Mouse (Mus musculus) spleen, adult 2 months (tissue): ENCODE data around the gene Vmn2r50. TPM values are rescaled to one million over a fixed set of nuclear protein-coding genes. Genes with fewer than 3 reads are reported as not detected.
"Not testable (repeated sequence)": the region's sequence is repeated elsewhere in the genome, so short reads cannot be mapped to it uniquely, and the experiment has no call there.

ENCODE experiments used
- DNase-seq, 2 experiments: peaks; one replicate each; pipeline versions ENCODE4 v3.0.0 to v3.0.0-alpha.2; 2012 to 2021; ENCODE audit warnings: low spot score in 2 of 2, low read depth in 1 of 2
- H3K27ac ChIP-seq: fragments of 200-500 bp; 2 replicates; pipeline ENCODE4 v1.5.1; 2012; ENCODE audit warnings: low read length, inconsistent platforms; ENCODE audit not compliant: insufficient read depth
- H3K27me3 ChIP-seq: fragments of 200-500 bp; 2 replicates; pipeline ENCODE4 v1.6.1; 2012; ENCODE audit warnings: mild to moderate bottlenecking, moderate library complexity, low read length, inconsistent platforms; ENCODE audit not compliant: control insufficient read depth, insufficient read depth
- H3K36me3 ChIP-seq: fragments of 200-500 bp; 2 replicates; pipeline ENCODE4 v1.6.1; 2012; ENCODE audit warnings: mild to moderate bottlenecking, low read length, inconsistent platforms; ENCODE audit not compliant: control insufficient read depth, insufficient read depth
- H3K4me1 ChIP-seq: fragments of 200-500 bp; 2 replicates; pipeline ENCODE4 v1.6.1; 2011; ENCODE audit warnings: inconsistent platforms; ENCODE audit not compliant: control insufficient read depth, insufficient read depth, insufficient read length
- H3K4me3 ChIP-seq: fragments of 200-500 bp; 2 replicates; pipeline ENCODE4 v1.5.1; 2011; ENCODE audit warnings: mild to moderate bottlenecking, inconsistent platforms; ENCODE audit not compliant: insufficient read depth, insufficient read length; ENCODE audit errors: extremely low read depth
- WGBS: fragments of 180-500 bp; shearing (Covaris S2); methylation state at CpG from one replicate; pipeline ENCODE4 v1.1.7; 2018; 5-methylcytosine and 5-hydroxymethylcytosine counted together
- polyA plus RNA-seq: library from polyadenylated mRNA; depleted of rRNA; stranded (reverse); fragments of >200 nt; gene quantifications from 2 replicates; pipeline ENCODE4 v1.2.3, GENCODE M21; 2012; rRNA removed

The Vmn2r50 gene
- polyA plus RNA-seq: not detected in 2 replicates

- H3K27me3 ChIP-seq, H3K4me3 ChIP-seq, H3K36me3 ChIP-seq, H3K27ac ChIP-seq, H3K4me1 ChIP-seq, DNase-seq: not testable (repeated sequence)
Observed at GRCm38 (mm10) chr7:10053196-10053595, at the start of gene Vmn2r50. Vmn2r50 (minus strand) TSS chr7:10053296.

- not testable (repeated sequence) for H3K4me1 ChIP-seq, H3K27ac ChIP-seq, DNase-seq, H3K36me3 ChIP-seq, H3K27me3 ChIP-seq, H3K4me3 ChIP-seq
- WGBS: 53% methylated on average over 2 of the region's 2 CpGs
Observed at GRCm38 (mm10) chr7:9992157-9992556, 60.9 kb downstream of the Vmn2r50 start, which contains the start of gene Vmn2r49. Vmn2r49 (minus strand) TSS chr7:9992257.

Other genes starting within 250 kb of the Vmn2r50 start
- not detected in 2 replicates for gene Vmn2r47, start 212.0 kb downstream of the Vmn2r50 start, polyA plus RNA-seq
- gene Vmn2r48, start 99.7 kb downstream of the Vmn2r50 start, polyA plus RNA-seq: not detected in 2 replicates
- gene Vmn2r49, start 61.0 kb downstream of the Vmn2r50 start, polyA plus RNA-seq: not detected in 2 replicates
- gene Vmn2r51, start 52.4 kb upstream of the Vmn2r50 start, polyA plus RNA-seq: not detected in 2 replicates
- not detected in 2 replicates for gene Vmn2r52, start 123.3 kb upstream of the Vmn2r50 start, polyA plus RNA-seq
- gene Vmn1r66, start 224.7 kb upstream of the Vmn2r50 start, polyA plus RNA-seq: not detected in 2 replicates